Mouse (Mus musculus): ENCODE results near the gene Pgpep1.

The Pgpep1 gene

GRCm38 (mm10) chr8:70660273-70660725 lies at the start of gene Pgpep1:
Pgpep1 (minus strand) TSS chr8:70660388.
- in situ Hi-C loops (cut with MboI; ENCODE audit: low sequenced_read_pairs): no loop called here

- in situ Hi-C loops (cut with MboI; ENCODE audit: low sequenced_read_pairs): loop anchor here (5.0 to 10.0 kb wide), 2 partner anchors 38 to 135 kb away; no protein-coding TSS in a partner anchor
These were observed 49.6 kb upstream of the Pgpep1 start for GRCm38 (mm10) chr8:70709794-70710193.

GRCm38 (mm10) chr8:70708281-70708680 lies 48.1 kb upstream of the Pgpep1 start:
- in situ Hi-C loops (cut with MboI; ENCODE audit: low sequenced_read_pairs): no loop called here

GRCm38 (mm10) chr8:70703287-70703686 lies 43.1 kb upstream of the Pgpep1 start, which contains the start of gene Iqcn:
Iqcn (plus strand) TSS chr8:70703457.
- in situ Hi-C loops (cut with MboI; ENCODE audit: low sequenced_read_pairs): no loop called here

GRCm38 (mm10) chr8:70702842-70703182 lies 42.6 kb upstream of the Pgpep1 start:
- in situ Hi-C loops (cut with MboI; ENCODE audit: low sequenced_read_pairs): no loop called here

GRCm38 (mm10) chr8:70701982-70702841 lies 42.0 kb upstream of the Pgpep1 start:
- in situ Hi-C loops (cut with MboI; ENCODE audit: low sequenced_read_pairs): no loop called here

- in situ Hi-C loops (cut with MboI; ENCODE audit: low sequenced_read_pairs): no loop called here
These were observed 41.1 kb upstream of the Pgpep1 start for GRCm38 (mm10) chr8:70701048-70701981.

- in situ Hi-C loops (cut with MboI; ENCODE audit: low sequenced_read_pairs): no loop called here
These were observed 40.4 kb upstream of the Pgpep1 start for GRCm38 (mm10) chr8:70700555-70700922.

- in situ Hi-C loops (cut with MboI; ENCODE audit: low sequenced_read_pairs): no loop called here
These were observed 39.8 kb upstream of the Pgpep1 start for GRCm38 (mm10) chr8:70699834-70700554.

GRCm38 (mm10) chr8:70699116-70699833 lies 39.1 kb upstream of the Pgpep1 start:
- in situ Hi-C loops (cut with MboI; ENCODE audit: low sequenced_read_pairs): no loop called here

GRCm38 (mm10) chr8:70698310-70699109 lies 38.3 kb upstream of the Pgpep1 start, which contains the start of gene Jund:
Jund (plus strand) TSS chr8:70698949.
- in situ Hi-C loops (cut with MboI; ENCODE audit: low sequenced_read_pairs): no loop called here

GRCm38 (mm10) chr8:70697366-70698250 lies 37.4 kb upstream of the Pgpep1 start:
- in situ Hi-C loops (cut with MboI; ENCODE audit: low sequenced_read_pairs): no loop called here

- in situ Hi-C loops (cut with MboI; ENCODE audit: low sequenced_read_pairs): no loop called here
These were observed 36.8 kb upstream of the Pgpep1 start for GRCm38 (mm10) chr8:70696946-70697345.

GRCm38 (mm10) chr8:70696019-70696885 lies 36.1 kb upstream of the Pgpep1 start:
- in situ Hi-C loops (cut with MboI; ENCODE audit: low sequenced_read_pairs): no loop called here

GRCm38 (mm10) chr8:70695318-70696018 lies 35.3 kb upstream of the Pgpep1 start:
- in situ Hi-C loops (cut with MboI; ENCODE audit: low sequenced_read_pairs): no loop called here

GRCm38 (mm10) chr8:70693636-70694035 lies 33.4 kb upstream of the Pgpep1 start:
- in situ Hi-C loops (cut with MboI; ENCODE audit: low sequenced_read_pairs): no loop called here

GRCm38 (mm10) chr8:70691727-70692231 lies 31.6 kb upstream of the Pgpep1 start:
- in situ Hi-C loops (cut with MboI; ENCODE audit: low sequenced_read_pairs): no loop called here
